In the genomic region with DNA sequence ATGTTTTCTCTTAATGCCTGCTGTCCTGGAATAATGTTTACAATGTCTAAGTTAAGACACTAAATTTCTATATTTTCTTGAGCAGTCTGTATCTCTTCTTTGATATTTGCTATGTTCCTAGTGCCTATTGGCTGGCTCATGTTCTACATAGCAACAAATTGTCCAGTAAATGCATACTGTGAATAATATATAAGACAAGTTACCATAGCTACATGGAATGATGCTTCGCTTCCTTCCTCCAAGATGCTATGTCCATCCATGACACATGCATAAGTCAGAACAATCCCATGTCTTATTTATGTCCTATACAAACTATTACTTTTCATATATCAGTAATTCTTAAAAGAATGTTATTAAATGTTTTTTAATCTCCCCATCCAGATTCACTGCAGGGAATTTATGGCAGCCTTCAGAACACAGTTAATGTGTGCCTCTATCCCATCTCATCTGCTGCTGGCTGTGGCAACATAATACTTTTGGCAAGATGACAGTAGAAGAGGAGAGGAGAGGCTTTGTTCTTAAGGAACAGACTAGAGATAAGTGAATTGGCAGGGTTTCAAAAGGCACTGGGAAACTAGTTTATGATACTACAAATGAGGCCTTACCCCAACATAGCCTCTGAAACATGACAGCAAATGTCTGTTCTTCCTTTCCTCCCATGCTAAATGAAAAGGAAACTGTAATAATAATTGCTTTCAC, we compare ENCODE assay signal across 17 mouse cellular contexts.
DNase-seq lines count a peak whose midpoint lies in the region; ATAC-seq and TF ChIP-seq lines count a peak whose summit lies in the region.
"Had no signal": no experiment of that assay in that cellular context is flagged by ENCODE, and none has a peak within 500 bp of the region (broad histone marks: within the 10 kb centered on the region; RNA-seq: fewer than 3 reads in every experiment).

No protein-coding gene starts in this region.

- TF ChIP-seq EP300 in heart, postnatal 0 days (IDR thresholded peaks at IDR 0.05; ENCODE audit: low read depth), result no peak

- no peak overlapping the region for H3K9ac ChIP-seq in heart, postnatal 0 days (replicated peaks; ENCODE audit: low read depth, low read length)
- H3K9ac ChIP-seq in limb, embryonic 14.5 days (ENCODE audit: low read depth, low read length, severe bottlenecking), result no peak overlapping the region
- H3K9ac ChIP-seq: embryonic facial prominence, embryonic 15.5 days; forebrain, embryonic 12.5 days had no signal

- DNase-seq in heart, postnatal 0 days (ENCODE audit: low spot score), result no peak
- no peak for DNase-seq in heart, postnatal 25 days (ENCODE audit: low spot score)
- peak; percentile 56 for DNase-seq in limb, embryonic 14.5 days (ENCODE audit: low spot score)
- DNase-seq in limb, embryonic 10.5 days (ENCODE audit: low spot score), result no peak
- DNase-seq in testis, postnatal 14 days (ENCODE audit: low spot score), result peak; percentile 56
- no peak for DNase-seq in testis, postnatal 10 days (ENCODE audit: low spot score)
- no peak for DNase-seq in cerebellum, adult 9-10 months
- DNase-seq: adrenal gland, adult 8-10 months; cerebellum, adult 2 months; kidney, adult 11 months; liver; lung, postnatal 4 days; right cerebral cortex, postnatal 4 days had no signal

- no peak for ATAC-seq in heart, postnatal 0 days (ENCODE audit: insufficient read depth, low read depth)
- ATAC-seq in limb, embryonic 14.5 days (ENCODE audit: low FRiP score, low read depth), result no peak
- ATAC-seq: midbrain, embryonic 16.5 days had no signal

- TF ChIP-seq POLR2A in limb, embryonic 14.5 days (IDR thresholded peaks at IDR 0.05; ENCODE audit: borderline replicate concordance, extremely low read depth, insufficient read depth, insufficient read length), result no peak

- 91% methylated on average over 1 of the region's 1 CpGs for WGBS in heart, postnatal 0 days
- WGBS in limb, embryonic 14.5 days, result 94% methylated on average over 1 of the region's 1 CpGs
- WGBS in limb, embryonic 10.5 days, result 98% methylated on average over 1 of the region's 1 CpGs

- H3K9me3 ChIP-seq in heart, postnatal 0 days (replicated peaks; ENCODE audit: control insufficient read depth, low read length), result no peaks in the 10 kb centered on the region
- no peaks in the 10 kb centered on the region; the same call in 1 of the 2 replicates for H3K9me3 ChIP-seq in limb, embryonic 14.5 days (ENCODE audit: control insufficient read depth, low read length)
- no peaks in the 10 kb centered on the region for H3K9me3 ChIP-seq in limb, embryonic 10.5 days (replicated peaks)
- H3K9me3 ChIP-seq: embryonic facial prominence, embryonic 15.5 days; forebrain, embryonic 12.5 days; G1E had no signal

- H3K4me1 ChIP-seq in heart, postnatal 0 days (ENCODE audit: control insufficient read depth, insufficient read depth), result no peaks in the 10 kb centered on the region
- H3K4me1 ChIP-seq in limb, embryonic 14.5 days (ENCODE audit: control insufficient read depth, insufficient read depth, low read length), result no peaks in the 10 kb centered on the region
- H3K4me1 ChIP-seq in limb, embryonic 10.5 days, result peaks cover 17% of the 10 kb centered on the region
- H3K4me1 ChIP-seq: embryonic facial prominence, embryonic 15.5 days; forebrain, embryonic 12.5 days had no signal

- no peak overlapping the region for H3K4me3 ChIP-seq in heart, postnatal 0 days (ENCODE audit: low read depth, low read length)
- no peak overlapping the region for H3K4me3 ChIP-seq in limb, embryonic 14.5 days (replicated peaks; ENCODE audit: low read length)
- no peak overlapping the region for H3K4me3 ChIP-seq in limb, embryonic 10.5 days
- H3K4me3 ChIP-seq: embryonic facial prominence, embryonic 15.5 days; forebrain, embryonic 12.5 days had no signal

- no peaks in the 10 kb centered on the region for H3K36me3 ChIP-seq in heart, postnatal 0 days (replicated peaks; ENCODE audit: control insufficient read depth, insufficient read depth, low read length)
- H3K36me3 ChIP-seq in limb, embryonic 14.5 days (ENCODE audit: control insufficient read depth, insufficient read depth, low read length), result no peaks in the 10 kb centered on the region
- no peaks in the 10 kb centered on the region for H3K36me3 ChIP-seq in limb, embryonic 10.5 days
- H3K36me3 ChIP-seq: embryonic facial prominence, embryonic 15.5 days; forebrain, embryonic 12.5 days; G1E had no signal

- H3K27ac ChIP-seq in heart, postnatal 0 days (ENCODE audit: low read depth), result peak overlapping the region; percentile 27; the same call in 1 of the 2 replicates
- H3K27ac ChIP-seq in limb, embryonic 14.5 days (replicated peaks; ENCODE audit: low read depth, low read length), result no peak overlapping the region
- no peak overlapping the region for H3K27ac ChIP-seq in limb, embryonic 10.5 days
- H3K27ac ChIP-seq: embryonic facial prominence, embryonic 15.5 days; forebrain, embryonic 12.5 days had no signal

- no peaks in the 10 kb centered on the region for H3K27me3 ChIP-seq in heart, postnatal 0 days (ENCODE audit: control insufficient read depth, insufficient read depth, low read length)
- H3K27me3 ChIP-seq in limb, embryonic 14.5 days (ENCODE audit: control insufficient read depth, insufficient read depth, low read length), result no peaks in the 10 kb centered on the region
- no peaks in the 10 kb centered on the region for H3K27me3 ChIP-seq in limb, embryonic 10.5 days (ENCODE audit: low read depth, poor library complexity, severe bottlenecking)
- H3K27me3 ChIP-seq: embryonic facial prominence, embryonic 15.5 days; forebrain, embryonic 12.5 days had no signal

- no peak for TF ChIP-seq CTCF in heart, postnatal 0 days (IDR thresholded peaks at IDR 0.05; ENCODE audit: low read depth)

- H3K4me2 ChIP-seq in heart, postnatal 0 days (ENCODE audit: low read depth, low read length), result no peak overlapping the region
- no peak overlapping the region for H3K4me2 ChIP-seq in limb, embryonic 14.5 days (replicated peaks; ENCODE audit: low read depth, low read length, severe bottlenecking)
- H3K4me2 ChIP-seq: embryonic facial prominence, embryonic 15.5 days; forebrain, embryonic 12.5 days had no signal

- intact Hi-C loops in heart, postnatal 25 days (cut with DNase I), result no loop called here

Comparison
In these comparisons a context has a peak if more than half of its experiments do, and no peak if none do; other contexts are left out.
1. DNase-seq: peak in limb, embryonic 14.5 days (single experiment) and testis, postnatal 14 days (single experiment); none in heart, postnatal 0 days (single experiment), heart, postnatal 25 days (single experiment), limb, embryonic 10.5 days (single experiment), testis, postnatal 10 days (single experiment) and cerebellum, adult 9-10 months (single experiment).